Mouse (Mus musculus): ENCODE data around the gene 4930404N11Rik.

- no peak for TF ChIP-seq CTCF (IDR thresholded peaks at IDR 0.05; ENCODE audit: low read depth)
- TF ChIP-seq EP300 (IDR thresholded peaks at IDR 0.05; ENCODE audit: low read depth): no peak
Observed at GRCm38 (mm10) chr10:81387716-81388115, 22.1 kb upstream of the 4930404N11Rik start.

Data from heart, postnatal 0 days (tissue).